8 mouse cellular contexts compared by ENCODE assay signal in the genomic region with DNA sequence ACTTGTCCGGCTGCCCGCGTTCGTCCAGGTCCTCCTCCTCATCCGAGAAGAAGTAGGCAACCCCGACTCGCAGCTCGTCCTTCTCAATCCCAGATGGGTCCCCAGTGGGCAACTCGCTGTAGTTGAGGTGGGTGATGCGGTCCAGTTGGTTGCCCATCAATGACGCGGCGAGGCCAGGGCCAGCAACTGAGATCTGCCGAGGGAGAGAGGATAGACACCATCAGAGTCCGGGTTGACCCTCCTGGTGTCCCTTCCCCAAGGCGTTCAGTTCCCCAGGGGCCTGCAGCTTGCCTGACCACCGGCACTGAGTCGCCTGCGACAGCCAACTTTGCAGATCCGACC. TPM values are rescaled to one million over a fixed set of nuclear protein-coding genes. Genes with fewer than 3 reads are reported as not detected.
DNase-seq lines count a peak whose midpoint lies in the region; ATAC-seq and TF ChIP-seq lines count a peak whose summit lies in the region.

No protein-coding gene starts in this region.

- WGBS in lung, embryonic 14.5 days, result 2% methylated on average over 20 of the region's 20 CpGs
- WGBS in hindbrain, embryonic 12.5 days, result 2% methylated on average over 20 of the region's 20 CpGs
- 1% methylated on average over 20 of the region's 20 CpGs for WGBS in limb, embryonic 15.5 days

- no peak for ATAC-seq in lung, embryonic 14.5 days (ENCODE audit: insufficient read depth)
- peak; percentile 3; the same call in 1 of the 2 replicates for ATAC-seq in hindbrain, embryonic 12.5 days (ENCODE audit: low FRiP score)
- ATAC-seq in limb, embryonic 15.5 days (ENCODE audit: insufficient number of reproducible peaks, low FRiP score, low TSS enrichment, low read depth), result no peak

- no peaks in the 10 kb centered on the region for H3K36me3 ChIP-seq in lung, embryonic 14.5 days (ENCODE audit: insufficient read depth)
- H3K36me3 ChIP-seq in hindbrain, embryonic 12.5 days, result no peaks in the 10 kb centered on the region
- H3K36me3 ChIP-seq in limb, embryonic 15.5 days, result no peaks in the 10 kb centered on the region

- H3K9ac ChIP-seq in lung, embryonic 14.5 days, result no peak overlapping the region
- H3K9ac ChIP-seq in hindbrain, embryonic 12.5 days, result peak overlapping the region; percentile 71
- H3K9ac ChIP-seq in limb, embryonic 15.5 days, result 0 out of 2 replicates have a peak overlapping the region, but pooled peaks have one; percentile 11

- peak overlapping the region; percentile 77 for H3K4me2 ChIP-seq in lung, embryonic 14.5 days
- peak overlapping the region; percentile 82 for H3K4me2 ChIP-seq in hindbrain, embryonic 12.5 days (replicated peaks)
- peak overlapping the region; percentile 89 for H3K4me2 ChIP-seq in limb, embryonic 15.5 days

- H3K27me3 ChIP-seq in lung, embryonic 14.5 days (ENCODE audit: insufficient read depth, low read length), result peaks cover 32% of the 10 kb centered on the region
- peaks cover 28% of the 10 kb centered on the region; the same call in 1 of the 2 replicates for H3K27me3 ChIP-seq in hindbrain, embryonic 12.5 days
- H3K27me3 ChIP-seq in limb, embryonic 15.5 days, result peaks cover 38% of the 10 kb centered on the region

- no peaks in the 10 kb centered on the region for H3K4me1 ChIP-seq in lung, embryonic 14.5 days (ENCODE audit: insufficient read depth)
- H3K4me1 ChIP-seq in hindbrain, embryonic 12.5 days, result peaks cover 28% of the 10 kb centered on the region
- peaks cover 30% of the 10 kb centered on the region for H3K4me1 ChIP-seq in limb, embryonic 15.5 days

- no peak overlapping the region for H3K27ac ChIP-seq in lung, embryonic 14.5 days (ENCODE audit: low read depth)
- H3K27ac ChIP-seq in hindbrain, embryonic 12.5 days, result no peak overlapping the region
- H3K27ac ChIP-seq in limb, embryonic 15.5 days, result no peak overlapping the region

- no peaks in the 10 kb centered on the region for H3K9me3 ChIP-seq in lung, embryonic 14.5 days (ENCODE audit: low read depth, low read length)
- no peaks in the 10 kb centered on the region for H3K9me3 ChIP-seq in hindbrain, embryonic 12.5 days (replicated peaks)
- H3K9me3 ChIP-seq in limb, embryonic 15.5 days, result no peaks in the 10 kb centered on the region

- DNase-seq in adrenal gland, adult 8-10 months, result peak; percentile 5
- no peak for DNase-seq in adrenal gland, postnatal 14 days
- DNase-seq in lung, embryonic 14.5 days, result no peak
- DNase-seq in lung, postnatal 36 days, result no peak
- peak; percentile 44 for DNase-seq in retina, embryonic 14.5 days (ENCODE audit: low spot score)
- no peak for DNase-seq in thymus, postnatal 0 days (ENCODE audit: low spot score)

- TF ChIP-seq CTCF in lung, embryonic 14.5 days (IDR thresholded peaks at IDR 0.05; ENCODE audit: low read depth), result no peak

- H3K4me3 ChIP-seq in lung, embryonic 14.5 days (ENCODE audit: low read depth, low read length), result peak overlapping the region; percentile 49
- peak overlapping the region; percentile 56 for H3K4me3 ChIP-seq in hindbrain, embryonic 12.5 days
- peak overlapping the region; percentile 53 for H3K4me3 ChIP-seq in limb, embryonic 15.5 days

RNA-seq across cellular contexts. Expression of a gene that starts 1.3 kb away (rescaled TPM):
- total RNA-seq in adrenal gland, adult 8-10 months (2022), result 1 to 10 TPM; 2.0 to 9.0 (median 4.8) TPM
- 5.1 and 5.2 TPM in 2 replicates for total RNA-seq in adrenal gland, postnatal 14 days (2021)
- 2.8 and 3.0 TPM in 2 replicates for polyA plus RNA-seq in lung, embryonic 14.5 days (2014; fragmentation: Nextera tagmentation; extraction: Ambion mirVana)
- 43.1 and 45.9 TPM in 2 replicates for polyA plus RNA-seq in hindbrain, embryonic 12.5 days (2016; fragmentation: Nextera tagmentation; extraction: Ambion mirVana)
- 31.3 and 34.9 TPM in 2 replicates for polyA plus RNA-seq in limb, embryonic 15.5 days (2015; fragmentation: Nextera tagmentation; extraction: Ambion mirVana)
- polyA plus RNA-seq in thymus, postnatal 0 days (2015; fragmentation: Nextera tagmentation; extraction: Ambion mirVana), result 1.9 and 2.3 TPM in 2 replicates

Comparison
In these comparisons a context has a peak if more than half of its experiments do, and no peak if none do; other contexts are left out.
1. DNase-seq: peak in adrenal gland, adult 8-10 months (single experiment) and retina, embryonic 14.5 days (single experiment); none in adrenal gland, postnatal 14 days (single experiment), lung, embryonic 14.5 days (single experiment), lung, postnatal 36 days (single experiment) and thymus, postnatal 0 days (single experiment).
2. Peak in every context shown above with its lines, with median percentiles within 50 percentile points of each other: H3K4me2 ChIP-seq and H3K4me3 ChIP-seq.